Mouse (Mus musculus): ENCODE results near the gene Stra6. TPM values are rescaled to one million over a fixed set of nuclear protein-coding genes. Genes with fewer than 3 reads are reported as not detected.

The Stra6 gene
- polyA plus RNA-seq, 1 experiment from 2014 or later: 52.4 TPM

DNA sequence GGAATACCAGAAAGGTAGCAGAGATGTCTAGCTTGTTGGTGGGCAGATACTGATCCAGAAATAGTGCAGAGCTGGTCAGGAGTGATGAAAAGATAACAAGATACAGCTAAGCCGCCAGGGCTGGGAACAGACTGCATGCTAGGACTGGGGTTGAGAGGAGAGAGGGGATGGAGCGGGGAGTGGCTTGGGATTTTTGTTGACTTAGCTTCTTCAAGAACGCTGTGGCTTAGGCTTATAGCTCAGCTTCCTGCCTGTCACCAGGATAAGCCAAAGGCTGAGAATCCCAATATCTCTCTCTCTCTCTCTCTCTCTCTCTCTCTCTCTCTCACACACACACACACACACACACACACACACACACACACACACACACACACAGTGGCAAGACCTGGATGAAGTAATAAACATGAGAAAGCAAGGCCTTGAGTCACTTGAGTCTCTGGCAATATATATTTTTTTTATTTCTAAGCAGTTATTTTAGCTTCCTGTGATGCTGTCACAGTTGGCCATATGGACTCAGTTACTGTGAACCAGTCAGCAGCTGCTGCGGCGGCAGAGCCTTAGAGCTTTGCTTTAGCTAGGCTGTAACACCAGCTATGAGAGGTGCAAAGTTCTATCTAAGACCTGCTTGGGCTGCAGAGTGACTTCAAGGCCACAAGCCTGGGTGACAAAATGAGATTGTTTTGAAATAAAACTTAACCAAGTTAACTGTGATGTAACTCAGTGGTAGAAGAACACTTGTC is 112.3 kb downstream of the Stra6 start:
- no peaks in the 10 kb centered on the region for H3K27me3 ChIP-seq
- DNase-seq (ENCODE audit: low read depth, low spot score): no peak
- CTCF ChIA-PET: interaction anchor here (0.7 to 1.1 kb wide), 3 partner anchors 22 to 43 kb away, joined by 3 to 5 read pairs (median 3); no protein-coding TSS in a partner anchor
- in situ Hi-C loops (cut with MboI; ENCODE audit: low pct_unique_long_range_greater_than_20kb): no loop called here
- POLR2A ChIA-PET: interaction anchor here (0.6 to 1.5 kb wide), 4 partner anchors 9 to 32 kb away, joined by 3 to 5 read pairs (median 3); no protein-coding TSS in a partner anchor
- no peak for ATAC-seq
- TF ChIP-seq CTCF (IDR thresholded peaks at IDR 0.05): no peak

DNA sequence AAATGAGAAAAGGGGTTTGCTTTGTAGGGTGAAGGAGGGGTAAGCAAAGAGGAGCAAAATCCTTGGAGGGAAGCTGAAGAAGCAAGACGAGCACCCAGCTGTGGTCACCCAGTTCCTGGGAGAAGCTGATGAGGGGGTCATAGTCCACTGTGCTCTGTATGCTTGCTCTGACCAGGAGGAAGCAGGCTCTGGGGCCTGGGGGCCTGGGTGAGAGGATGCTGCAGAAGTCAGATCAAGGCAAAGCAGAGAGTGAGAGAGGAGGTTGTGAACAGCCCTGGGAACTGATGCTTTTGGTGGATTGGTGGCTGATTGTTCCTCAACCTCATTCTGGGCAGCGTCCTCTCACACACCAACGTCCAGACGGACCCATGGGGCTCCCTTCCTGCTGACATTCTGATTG is 113.6 kb downstream of the Stra6 start:
- DNase-seq (ENCODE audit: low read depth, low spot score): no peak
- in situ Hi-C loops (cut with MboI; ENCODE audit: low pct_unique_long_range_greater_than_20kb): no loop called here
- ChIA-PET CTCF (no interaction called here), POLR2A (no interaction called here)
- H3K27me3 ChIP-seq: no peaks in the 10 kb centered on the region
- no peak for ATAC-seq
- no peak for TF ChIP-seq CTCF (IDR thresholded peaks at IDR 0.05)

DNA sequence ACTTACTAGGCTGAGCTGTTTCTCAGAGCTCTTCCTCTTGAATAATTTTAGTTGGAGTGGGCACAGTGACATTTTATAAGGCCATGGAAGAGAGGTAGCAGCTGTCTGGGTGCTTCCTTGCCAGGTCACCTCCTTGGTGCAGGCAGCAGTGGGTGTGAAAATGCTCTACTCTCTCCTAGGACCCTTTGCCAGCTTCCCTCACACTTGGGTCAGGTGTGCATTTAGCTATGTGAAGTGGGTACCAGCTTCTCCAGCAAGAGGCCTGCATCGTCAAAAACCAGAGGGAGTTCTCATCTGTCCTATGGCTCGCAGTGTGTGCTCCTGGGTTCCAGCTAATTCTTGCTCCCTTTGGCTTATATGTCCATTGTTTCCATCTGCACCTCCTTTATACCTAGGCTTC is 115.8 kb downstream of the Stra6 start:
- DNase-seq (ENCODE audit: low read depth, low spot score) (no peak), ATAC-seq (no peak)
- in situ Hi-C loops (cut with MboI; ENCODE audit: low pct_unique_long_range_greater_than_20kb): no loop called here
- no peaks in the 10 kb centered on the region for H3K27me3 ChIP-seq
- CTCF ChIA-PET: interaction anchor here (1.1 kb wide), 1 partner anchor 24 kb away, joined by 3 read pairs; the partner anchor contains the start of genes Islr and Islr2
- TF ChIP-seq CTCF (IDR thresholded peaks at IDR 0.05): no peak
- POLR2A ChIA-PET: interaction anchor here (0.6 kb wide), 1 partner anchor 11 kb away, joined by 4 read pairs; no protein-coding TSS in a partner anchor

- POLR2A ChIA-PET: interaction anchor here (1.2 kb wide), 1 partner anchor 9 kb away, joined by 3 read pairs; no protein-coding TSS in a partner anchor
- no peaks in the 10 kb centered on the region for H3K27me3 ChIP-seq
- no peak for TF ChIP-seq CTCF (IDR thresholded peaks at IDR 0.05)
- no peak for ATAC-seq
- CTCF ChIA-PET: interaction anchor here (1.4 to 1.7 kb wide), 2 partner anchors 10 to 11 kb away, joined by 3 to 4 read pairs; no protein-coding TSS in a partner anchor
- in situ Hi-C loops (cut with MboI; ENCODE audit: low pct_unique_long_range_greater_than_20kb): no loop called here
- no peak for DNase-seq (ENCODE audit: low read depth, low spot score)
These were observed 120.9 kb downstream of the Stra6 start for GRCm38 (mm10) chr9:58184456-58184855.

DNA sequence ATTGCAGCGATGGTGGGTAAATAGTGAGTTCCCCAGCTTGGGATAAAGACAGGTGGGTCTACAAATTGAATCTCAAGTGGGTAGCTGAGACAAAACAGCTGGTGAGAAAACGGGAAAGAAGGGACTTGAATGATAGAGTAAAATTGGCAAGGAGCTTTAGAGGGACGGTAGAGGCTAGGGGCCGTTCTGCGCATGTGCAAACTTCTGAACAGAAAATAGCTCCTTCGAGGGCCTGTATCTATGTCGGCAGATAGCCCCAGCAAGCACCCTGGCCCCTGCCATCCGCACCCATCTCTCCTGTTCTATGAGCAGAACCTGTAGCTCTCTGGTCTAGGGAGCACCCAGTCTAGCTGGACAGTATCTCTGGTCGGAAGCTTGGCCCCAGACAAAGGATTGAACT is 130.6 kb downstream of the Stra6 start:
- ChIA-PET CTCF (interaction anchor here (1.8 kb wide), 1 partner anchor 10 kb away, joined by 8 read pairs; the partner anchor contains the start of genes Islr and Islr2), POLR2A (interaction anchor here (0.7 to 1.1 kb wide), 3 partner anchors 19 to 258 kb away, joined by 3 to 5 read pairs (median 3); no protein-coding TSS in a partner anchor)
- DNase-seq (ENCODE audit: low read depth, low spot score) (no peak), ATAC-seq (no peak)
- no peak for TF ChIP-seq CTCF (IDR thresholded peaks at IDR 0.05)
- in situ Hi-C loops (cut with MboI; ENCODE audit: low pct_unique_long_range_greater_than_20kb): no loop called here
- no peaks in the 10 kb centered on the region for H3K27me3 ChIP-seq

- in situ Hi-C loops (cut with MboI; ENCODE audit: low pct_unique_long_range_greater_than_20kb): no loop called here
- no peaks in the 10 kb centered on the region for H3K27me3 ChIP-seq
- TF ChIP-seq CTCF (IDR thresholded peaks at IDR 0.05): no peak
- DNase-seq (ENCODE audit: low read depth, low spot score) (no peak), ATAC-seq (no peak)
- ChIA-PET CTCF (interaction anchor here (1.8 kb wide), 1 partner anchor 8 kb away, joined by 8 read pairs; the partner anchor contains the start of genes Islr and Islr2), POLR2A (interaction anchor here (1.2 kb wide), 1 partner anchor 23 kb away, joined by 3 read pairs; no protein-coding TSS in a partner anchor)
These were observed 132.1 kb downstream of the Stra6 start for GRCm38 (mm10) chr9:58195671-58196070.

GRCm38 (mm10) chr9:58196141-58196540 is 132.6 kb downstream of the Stra6 start:
- ATAC-seq (no peak), DNase-seq (ENCODE audit: low read depth, low spot score) (no peak)
- ChIA-PET CTCF (no interaction called here), POLR2A (interaction anchor here (0.7 to 1.2 kb wide), 2 partner anchors 23 to 40 kb away, joined by 3 to 4 read pairs; no protein-coding TSS in a partner anchor)
- no peak for TF ChIP-seq CTCF (IDR thresholded peaks at IDR 0.05)
- H3K27me3 ChIP-seq: no peaks in the 10 kb centered on the region
- in situ Hi-C loops (cut with MboI; ENCODE audit: low pct_unique_long_range_greater_than_20kb): no loop called here

DNA sequence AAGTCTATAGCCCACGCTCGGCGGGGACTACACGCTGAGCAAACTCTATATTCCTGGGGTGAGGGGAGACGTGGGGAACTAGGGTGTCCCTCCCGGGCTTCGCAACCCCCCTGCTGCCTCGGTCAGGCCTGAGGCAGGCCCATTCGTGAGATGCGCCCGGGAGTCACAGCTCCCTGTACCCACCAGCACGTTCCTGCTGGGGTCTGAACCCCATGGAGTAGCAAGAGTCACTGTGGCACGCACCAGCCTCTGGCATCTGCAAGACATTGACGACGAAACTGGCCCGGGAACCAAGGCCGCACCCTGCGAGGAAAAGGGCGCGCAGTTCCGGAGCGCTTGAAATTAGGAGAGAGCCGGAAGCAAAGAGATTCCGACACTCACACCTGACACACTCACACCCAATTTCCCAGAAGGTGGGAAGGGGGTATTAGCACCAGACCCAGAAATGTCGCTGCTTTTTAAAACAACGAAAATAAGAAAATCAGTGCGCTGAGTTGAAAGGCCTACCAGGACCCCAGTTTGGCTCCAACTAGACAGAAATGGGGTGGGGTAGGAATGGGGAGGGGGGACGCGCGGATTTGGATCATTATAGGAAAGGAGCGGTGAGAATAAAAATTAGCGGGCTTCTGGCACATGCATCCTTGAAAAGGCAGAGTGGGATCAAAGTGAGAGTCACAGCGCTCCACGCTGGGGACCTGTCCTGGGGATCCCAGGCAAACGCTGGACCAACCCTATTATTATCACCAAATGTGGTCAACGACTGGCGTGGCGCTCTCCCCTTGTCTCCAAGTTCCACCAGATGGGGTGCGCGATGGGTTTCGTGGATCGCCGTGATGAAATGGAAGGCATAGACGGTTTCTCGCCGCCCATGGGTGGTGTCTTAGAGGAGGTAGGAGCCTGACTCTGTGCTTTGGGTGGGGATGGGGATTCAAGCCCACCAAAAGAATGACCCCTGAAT is 133.3 kb downstream of the Stra6 start:
- no peak for ATAC-seq
- in situ Hi-C loops (cut with MboI; ENCODE audit: low pct_unique_long_range_greater_than_20kb): no loop called here
- no peak for TF ChIP-seq CTCF (IDR thresholded peaks at IDR 0.05)

DNA sequence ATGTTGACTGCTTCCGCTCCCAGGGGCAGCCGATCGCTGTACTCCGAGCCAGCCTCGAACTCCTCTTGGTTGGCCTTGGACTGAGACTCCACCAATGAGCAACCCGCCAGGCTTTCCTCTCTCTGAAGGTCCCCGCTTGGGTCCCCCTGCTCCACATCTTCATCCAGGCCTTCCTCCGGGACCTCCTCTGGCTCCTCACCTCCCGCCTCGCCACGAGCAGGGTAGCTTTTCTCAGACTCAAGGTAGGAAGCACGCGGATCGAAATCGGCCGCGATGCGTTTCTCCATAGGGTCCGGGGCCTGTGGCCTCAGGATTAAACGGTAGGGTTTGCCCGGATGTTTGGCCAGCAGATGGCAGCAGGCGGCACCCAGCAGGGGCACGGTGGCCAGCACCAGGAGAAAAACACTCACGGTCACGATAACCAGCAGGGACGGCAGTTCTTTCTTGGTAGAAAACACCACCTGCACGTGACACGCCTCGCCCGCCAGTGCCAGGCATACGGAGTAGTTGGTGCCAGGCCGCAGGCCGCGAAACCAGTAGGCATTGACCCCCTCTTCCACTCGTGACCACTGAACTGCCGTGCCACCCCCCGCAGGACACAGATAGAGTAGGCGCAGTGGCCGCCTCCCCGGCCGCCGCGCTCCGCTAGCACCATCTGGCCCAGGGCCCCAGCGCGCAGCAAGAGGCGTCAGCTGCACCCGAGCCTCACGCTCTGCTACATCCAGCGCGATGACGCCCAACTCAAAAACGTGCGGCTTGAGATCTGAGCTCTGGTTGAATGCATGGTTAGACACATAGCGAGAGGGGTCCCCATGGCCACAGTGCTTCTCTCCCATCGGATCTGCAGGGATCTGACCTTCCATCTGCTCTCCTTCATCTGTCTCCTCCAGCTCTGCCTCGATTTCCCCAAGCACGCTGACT is 134.5 kb downstream of the Stra6 start:
- no peak for TF ChIP-seq CTCF (IDR thresholded peaks at IDR 0.05)
- H3K27me3 ChIP-seq: no peaks in the 10 kb centered on the region
- ChIA-PET CTCF (no interaction called here), POLR2A (no interaction called here)
- no peak for ATAC-seq
- no peak for DNase-seq (ENCODE audit: low read depth, low spot score)
- in situ Hi-C loops (cut with MboI; ENCODE audit: low pct_unique_long_range_greater_than_20kb): no loop called here

More for the DNA sequence above, 133.3 kb downstream of the Stra6 start:
- CTCF ChIA-PET: no interaction called here
- no peak for DNase-seq (ENCODE audit: low read depth, low spot score)
- POLR2A ChIA-PET: interaction anchor here (0.7 to 1.2 kb wide), 2 partner anchors 24 to 41 kb away, joined by 3 to 4 read pairs; no protein-coding TSS in a partner anchor
- H3K27me3 ChIP-seq: no peaks in the 10 kb centered on the region

Data from Patski (cell line).